Mouse (Mus musculus) lung, embryonic 16.5 days (tissue): ENCODE measurements around the gene Fzd9. TPM values are rescaled to one million over a fixed set of nuclear protein-coding genes. Genes with fewer than 3 reads are reported as not detected.

ENCODE experiments used
- ATAC-seq: fragments of 200-750 bp; cut with Nextera tagmentation; 2 replicates; pipeline ENCODE4 v1.8.0; 2017; ENCODE audit warnings: low read depth, mild to moderate bottlenecking, moderate library complexity
- H3K27ac ChIP-seq: fragments of 300-500 bp; sonication (generic); 2 replicates; pipeline ENCODE4 v1.5.1; 2014; ENCODE audit warnings: mild to moderate bottlenecking, control low read depth, low read length
- H3K27me3 ChIP-seq: fragments of 300-500 bp; sonication (generic); 2 replicates; pipeline ENCODE4 v1.6.1; 2014; ENCODE audit warnings: low read depth, low read length, mixed read lengths; ENCODE audit not compliant: control insufficient read depth, insufficient read depth
- H3K36me3 ChIP-seq: fragments of 300-500 bp; sonication (generic); 2 replicates; pipeline ENCODE4 v1.6.1; 2014; ENCODE audit warnings: low read length; ENCODE audit not compliant: control insufficient read depth, insufficient read depth
- H3K4me1 ChIP-seq: fragments of 300-500 bp; sonication (generic); replicated peaks from 2 replicates; pipeline ENCODE4 v1.6.1; 2014; ENCODE audit warnings: low read length, mixed read lengths; ENCODE audit not compliant: control insufficient read depth, insufficient read depth
- H3K4me2 ChIP-seq: fragments of 300-500 bp; sonication (generic); 2 replicates; pipeline ENCODE4 v1.6.1; 2014; ENCODE audit warnings: low read depth, low read length, control low read depth
- H3K4me3 ChIP-seq: fragments of 300-500 bp; sonication (generic); 2 replicates; pipeline ENCODE4 v1.5.1; 2014; ENCODE audit warnings: mild to moderate bottlenecking, low read length, control low read depth
- H3K9ac ChIP-seq: fragments of 300-500 bp; sonication (generic); 2 replicates; pipeline ENCODE4 v1.6.1; 2014; ENCODE audit warnings: low read length, control low read depth
- H3K9me3 ChIP-seq: fragments of 300-500 bp; sonication (generic); 2 replicates; pipeline ENCODE4 v1.6.1; 2016; ENCODE audit warnings: low read length; ENCODE audit not compliant: control insufficient read depth
- WGBS: fragments of 180-500 bp; shearing (Covaris S2); extraction: QIAGEN DNeasy Blood & Tissue Kit; methylation state at CpG from one replicate; pipeline ENCODE4 v1.1.7; 2014; 5-methylcytosine and 5-hydroxymethylcytosine counted together
- polyA plus RNA-seq: library from polyadenylated mRNA; unstranded; fragments of >200 nt; fragmentation: Nextera tagmentation; extraction: Ambion mirVana; gene quantifications from 2 replicates; pipeline ENCODE4 v1.2.1, GENCODE M21; 2015

The Fzd9 gene
- polyA plus RNA-seq, 1 experiment from 2014 or later = 1.1 TPM

GRCm38 (mm10) chr5:135274663-135275396 is 23.8 kb upstream of the Fzd9 start:
- Histone ChIP-seq H3K27ac (peak overlapping the region; percentile 22; the same call in 1 of the 2 replicates), H3K4me3 (peak overlapping the region; percentile 32), H3K9me3 (no peaks in the 10 kb centered on the region), H3K4me1 (peaks cover 8% of the 10 kb centered on the region), H3K4me2 (peak overlapping the region; percentile 51), H3K36me3 (no peaks in the 10 kb centered on the region), H3K9ac (peak overlapping the region; percentile 43), H3K27me3 (peaks cover 7% of the 10 kb centered on the region)
- ATAC-seq = peak; percentile 39; the same call in 1 of the 2 replicates
- WGBS = 20% methylated on average over 15 of the region's 15 CpGs

- Histone ChIP-seq H3K27me3 (peaks cover 7% of the 10 kb centered on the region), H3K9me3 (no peaks in the 10 kb centered on the region), H3K4me3 (no peak overlapping the region), H3K36me3 (no peaks in the 10 kb centered on the region), H3K9ac (no peak overlapping the region), H3K4me2 (no peak overlapping the region), H3K4me1 (peaks cover 8% of the 10 kb centered on the region), H3K27ac (no peak overlapping the region)
- no peak for ATAC-seq
- WGBS = 74% methylated on average over 12 of the region's 12 CpGs
Measured at GRCm38 (mm10) chr5:135271563-135272165, 20.6 kb upstream of the Fzd9 start.

- H3K4me3 ChIP-seq = no peak overlapping the region
- no peaks in the 10 kb centered on the region for H3K27me3 ChIP-seq
- no peak overlapping the region for H3K27ac ChIP-seq
- no peak overlapping the region for H3K4me2 ChIP-seq
- no peaks in the 10 kb centered on the region for H3K36me3 ChIP-seq
- WGBS = 79% methylated on average over 4 of the region's 4 CpGs
- no peaks in the 10 kb centered on the region for H3K9me3 ChIP-seq
- peaks cover 8% of the 10 kb centered on the region for H3K4me1 ChIP-seq
- no peak overlapping the region for H3K9ac ChIP-seq
- no peak for ATAC-seq
Measured at GRCm38 (mm10) chr5:135270361-135270760, 19.3 kb upstream of the Fzd9 start.

- Histone ChIP-seq H3K27ac (no peak overlapping the region), H3K4me3 (no peak overlapping the region), H3K4me1 (peaks cover 6% of the 10 kb centered on the region), H3K9me3 (no peaks in the 10 kb centered on the region), H3K27me3 (no peaks in the 10 kb centered on the region), H3K4me2 (no peak overlapping the region), H3K9ac (no peak overlapping the region), H3K36me3 (no peaks in the 10 kb centered on the region)
- WGBS = 70% methylated on average over 8 of the region's 8 CpGs
- no peak for ATAC-seq
Measured at GRCm38 (mm10) chr5:135269451-135269850, 18.4 kb upstream of the Fzd9 start.

GRCm38 (mm10) chr5:135264548-135264947 is 13.5 kb upstream of the Fzd9 start:
- no peaks in the 10 kb centered on the region for H3K36me3 ChIP-seq
- 23% methylated on average over 9 of the region's 9 CpGs for WGBS
- no peaks in the 10 kb centered on the region for H3K9me3 ChIP-seq
- H3K4me3 ChIP-seq = peak overlapping the region; percentile 24
- H3K4me2 ChIP-seq = peak overlapping the region; percentile 53
- peak overlapping the region; percentile 62; the same call in 1 of the 2 replicates for H3K9ac ChIP-seq
- peaks cover 13% of the 10 kb centered on the region for H3K4me1 ChIP-seq
- ATAC-seq = peak; percentile 73
- H3K27ac ChIP-seq = peak overlapping the region; percentile 78
- no peaks in the 10 kb centered on the region for H3K27me3 ChIP-seq

GRCm38 (mm10) chr5:135263866-135264503 is 13.0 kb upstream of the Fzd9 start:
- H3K27ac ChIP-seq = peak overlapping the region; percentile 78
- H3K4me1 ChIP-seq = peaks cover 13% of the 10 kb centered on the region
- WGBS = 10% methylated on average over 16 of the region's 17 CpGs
- H3K9ac ChIP-seq = peak overlapping the region; percentile 62
- peak overlapping the region; percentile 24 for H3K4me3 ChIP-seq
- H3K9me3 ChIP-seq = no peaks in the 10 kb centered on the region
- peak overlapping the region; percentile 53 for H3K4me2 ChIP-seq
- H3K27me3 ChIP-seq = no peaks in the 10 kb centered on the region
- peak; percentile 90 for ATAC-seq
- no peaks in the 10 kb centered on the region for H3K36me3 ChIP-seq

GRCm38 (mm10) chr5:135258280-135259150 is 7.5 kb upstream of the Fzd9 start:
- 18% methylated on average over 30 of the region's 30 CpGs for WGBS
- H3K27me3 ChIP-seq = no peaks in the 10 kb centered on the region
- H3K4me3 ChIP-seq = peak overlapping the region; percentile 33

GRCm38 (mm10) chr5:135257559-135257958 is 6.5 kb upstream of the Fzd9 start:
- no peak overlapping the region for H3K9ac ChIP-seq
- H3K4me3 ChIP-seq = no peak overlapping the region
- no peak for ATAC-seq
- no peaks in the 10 kb centered on the region for H3K27me3 ChIP-seq
- H3K9me3 ChIP-seq = no peaks in the 10 kb centered on the region; the same call in 1 of the 2 replicates
- WGBS = 82% methylated on average over 12 of the region's 12 CpGs
- H3K4me1 ChIP-seq = peaks cover 10% of the 10 kb centered on the region
- no peaks in the 10 kb centered on the region for H3K36me3 ChIP-seq
- H3K4me2 ChIP-seq = no peak overlapping the region
- H3K27ac ChIP-seq = no peak overlapping the region

More at GRCm38 (mm10) chr5:135258280-135259150, 7.5 kb upstream of the Fzd9 start:
- peak; percentile 40 for ATAC-seq
- Histone ChIP-seq H3K27ac (peak overlapping the region; percentile 54), H3K4me1 (peaks cover 11% of the 10 kb centered on the region), H3K9me3 (no peaks in the 10 kb centered on the region; the same call in 1 of the 2 replicates), H3K4me2 (peak overlapping the region; percentile 51), H3K9ac (peak overlapping the region; percentile 69), H3K36me3 (no peaks in the 10 kb centered on the region)
